Mouse (Mus musculus): Measurements from ENCODE around the gene Myl6. TPM values are rescaled to one million over a fixed set of nuclear protein-coding genes. Genes with fewer than 3 reads are reported as not detected.
A peak's percentile ranks its signal among the peaks of the same experiment; 100 is the strongest.

Myl6 gene
- total and polyA plus RNA-seq, 3 experiments: 366 to 560 (median 555) TPM

- H3K79me2 ChIP-seq (replicated peaks; ENCODE audit: control insufficient read depth, extremely low read depth, insufficient read depth, poor library complexity, severe bottlenecking): no peaks in the 10 kb centered on the region
- H3K36me3 ChIP-seq (replicated peaks in 1 of 2; ENCODE audit: control insufficient read depth in 1 of 2, insufficient read depth in 1 of 2, low read length in 1 of 2): peaks cover 4 to 6% of the 10 kb centered on the region in 2 experiments
- peak overlapping the region; percentile 26 to 47 (median 43) for H3K4me3 ChIP-seq (replicated peaks in 1 of 3; ENCODE audit: low read depth in 2 of 3, low read length in 2 of 3, poor library complexity in 1 of 3)
- in situ Hi-C loops (cut with MboI; ENCODE audit: low pct_ligation_motif_present, low pct_unique_long_range_greater_than_20kb, low sequenced_read_pairs) (no loop called here), dilution Hi-C loops (cut with MboI; ENCODE audit: extremely low pct_ligation_motif_present, extremely low pct_unique_long_range_greater_than_20kb, low sequenced_read_pairs) (no loop called here)
- DNase-seq (ENCODE audit: extremely low read depth): peak; percentile 98
- peak overlapping the region; percentile 55; the same call in 1 of the 2 replicates for H3K27ac ChIP-seq (ENCODE audit: insufficient read depth, low read depth)
- H3K4me1 ChIP-seq (ENCODE audit: control insufficient read depth in 1 of 2, insufficient read depth in 2 of 2): peaks cover 3 to 16% of the 10 kb centered on the region in 2 experiments; a peak in 2 of 4 replicates
- peak overlapping the region; percentile 78 for H3K9ac ChIP-seq (ENCODE audit: insufficient read depth, low read depth)
- no peaks in the 10 kb centered on the region for H3K27me3 ChIP-seq (replicated peaks)
- peak overlapping the region; percentile 88 for H3K4me2 ChIP-seq (ENCODE audit: insufficient read depth, low read depth, poor library complexity, severe bottlenecking)
- no peaks in the 10 kb centered on the region for H3K9me3 ChIP-seq (replicated peaks; ENCODE audit: low read length)
- TF ChIP-seq BHLHE40 (IDR thresholded peaks at IDR 0.05; ENCODE audit: low read depth, low read length) (peak; percentile 42; the same call in 1 of the 2 replicates), ETS1 (conservative IDR thresholded peaks at IDR 0.05; ENCODE audit: low read depth, low read length) (peak; percentile 29), GABPA (IDR thresholded peaks at IDR 0.05; ENCODE audit: insufficient replicate concordance, low read depth, low read length) (no peak), CHD1 (IDR thresholded peaks at IDR 0.05; ENCODE audit: low read depth, low read length) (no peak), UBTF (IDR thresholded peaks at IDR 0.05; ENCODE audit: low read depth, low read length) (no peak), NRF1 (IDR thresholded peaks at IDR 0.05; ENCODE audit: low read depth, low read length) (no peak), IRF4 (IDR thresholded peaks at IDR 0.05; ENCODE audit: low read depth, low read length) (peak; percentile 79), ZNF384 (IDR thresholded peaks at IDR 0.05; ENCODE audit: low read depth, low read length) (peak; percentile 47; the same call in 1 of the 2 replicates), RAD21 (IDR thresholded peaks at IDR 0.05; ENCODE audit: low read depth, low read length) (peak; percentile 93), JUND (conservative IDR thresholded peaks at IDR 0.05; ENCODE audit: low read depth, low read length) (no peak), MYC (IDR thresholded peaks at IDR 0.05; ENCODE audit: low read depth, low read length) (peak; percentile 85), JUN (IDR thresholded peaks at IDR 0.05; ENCODE audit: insufficient read depth, low read depth, low read length) (no peak), TBP (conservative IDR thresholded peaks at IDR 0.05; ENCODE audit: low read depth, low read length) (peak; percentile 13; the same call in 1 of the 2 replicates), MXI1 (IDR thresholded peaks at IDR 0.05; ENCODE audit: low read depth, low read length) (peak; percentile 78; the same call in 1 of the 2 replicates), SIN3A (IDR thresholded peaks at IDR 0.05; ENCODE audit: low read length) (peak; percentile 95), POLR2AphosphoS2 (IDR thresholded peaks at IDR 0.05; ENCODE audit: low read depth, low read length) (0 out of 2 replicates have a peak, but pooled peaks have one; percentile 46), RCOR1 (conservative IDR thresholded peaks at IDR 0.05; ENCODE audit: low read depth, low read length) (no peak), POLR2A (IDR thresholded peaks at IDR 0.05; ENCODE audit: low read depth, low read length) (peak; percentile 69), USF2 (conservative IDR thresholded peaks at IDR 0.05; ENCODE audit: low read depth, low read length) (no peak), ZC3H11A (IDR thresholded peaks at IDR 0.05; ENCODE audit: low read depth, low read length) (peak; percentile 27; the same call in 1 of the 2 replicates), E2F4 (IDR thresholded peaks at IDR 0.05; ENCODE audit: insufficient replicate concordance, low read depth, low read length) (peak; percentile 92; the same call in 1 of the 2 replicates), MAX (IDR thresholded peaks at IDR 0.05; ENCODE audit: low read length) (peak; percentile 86), SMC3 (IDR thresholded peaks at IDR 0.05; ENCODE audit: low read depth, low read length) (peak; percentile 91), EP300 (IDR thresholded peaks at IDR 0.05; ENCODE audit: low read length) (peak; percentile 32; the same call in 1 of the 2 replicates), MAFK (IDR thresholded peaks at IDR 0.05; ENCODE audit: insufficient replicate concordance, low read length) (no peak; the same call in 1 of the 2 replicates), ELF1 (IDR thresholded peaks at IDR 0.05; ENCODE audit: low read depth, low read length) (peak; percentile 95), CHD2 (IDR thresholded peaks at IDR 0.05; ENCODE audit: low read length) (peak; percentile 33; the same call in 1 of the 2 replicates), ZMIZ1 (IDR thresholded peaks at IDR 0.05; ENCODE audit: low read depth, low read length) (peak; percentile 52), ZKSCAN1 (IDR thresholded peaks at IDR 0.05; ENCODE audit: borderline replicate concordance, low read depth, low read length) (no peak), MEF2A (IDR thresholded peaks at IDR 0.05; ENCODE audit: borderline replicate concordance, low read depth, low read length) (peak; percentile 48; the same call in 1 of the 2 replicates), PAX5 (IDR thresholded peaks at IDR 0.05; ENCODE audit: low read length) (no peak), KAT2A (IDR thresholded peaks at IDR 0.05; ENCODE audit: insufficient replicate concordance, low read length) (no peak), USF1 (IDR thresholded peaks at IDR 0.05; ENCODE audit: low read depth, low read length) (peak; percentile 28; the same call in 1 of the 2 replicates), HCFC1 (IDR thresholded peaks at IDR 0.05; ENCODE audit: low read depth, low read length) (peak; percentile 58), CTCF (conservative IDR thresholded peaks at IDR 0.05 in 1 of 2, IDR thresholded peaks at IDR 0.05 in 1 of 2; ENCODE audit: low read depth in 2 of 2, low read length in 2 of 2) (peak; percentile 71 to 98), MAZ (IDR thresholded peaks at IDR 0.05; ENCODE audit: low read depth, low read length) (peak; percentile 97), TCF12 (IDR thresholded peaks at IDR 0.05; ENCODE audit: low read depth, low read length) (peak; percentile 83), NELFE (IDR thresholded peaks at IDR 0.05; ENCODE audit: low read depth, low read length) (peak; percentile 84)
Observed at GRCm38 (mm10) chr10:128536266-128536940, 42.5 kb upstream of the Myl6 start.

All from CH12.LX (cell line).